Mouse (Mus musculus) megakaryocyte-erythroid progenitor cell, adult 5 weeks (primary cell): ENCODE measurements around the gene Xdh. TPM values are rescaled to one million over a fixed set of nuclear protein-coding genes. Genes with fewer than 3 reads are reported as not detected.

ENCODE experiments used
- polyA plus RNA-seq: library from polyadenylated mRNA; stranded (reverse); fragments of >175 nt; gene quantifications from 2 replicates; pipeline ENCODE4 v1.2.3, GENCODE M21; 2012

The Xdh gene
- polyA plus RNA-seq: 2.1 and 7.8 TPM in 2 replicates

GRCm38 (mm10) chr17:73950062-73950735 is at the start of gene Xdh:
Gene Xdh, minus strand, starts transcription at chr17:73950196.

Other genes with a start within 250 kb of the Xdh start
- gene Galnt14, start 239.7 kb downstream of the Xdh start, polyA plus RNA-seq: 0.05 TPM in 1 of 2 replicates, not detected in the other
- gene Ehd3, start 146.1 kb downstream of the Xdh start, polyA plus RNA-seq: 1.3 and 2.1 TPM in 2 replicates
- not detected in 2 replicates for gene Srd5a2, start 97.7 kb upstream of the Xdh start, polyA plus RNA-seq